Mouse (Mus musculus) cerebellum, adult 2 months (tissue): ENCODE data around the gene Adat3. TPM values are rescaled to one million over a fixed set of nuclear protein-coding genes. Genes with fewer than 3 reads are reported as not detected.

Experiments used
- DNase-seq, 2 experiments: peaks; one replicate each; pipeline ENCODE4 v3.0.0; 2021
- H3K27ac ChIP-seq: fragments of 200-500 bp; 2 replicates; pipeline ENCODE4 v1.5.1; 2012; ENCODE audit warnings: low read length, control low read depth, inconsistent platforms; ENCODE audit not compliant: insufficient read depth
- H3K27me3 ChIP-seq: fragments of 200-500 bp; 2 replicates; pipeline ENCODE4 v1.6.1; 2012; ENCODE audit warnings: inconsistent platforms, mild to moderate bottlenecking, low read length, moderate library complexity; ENCODE audit not compliant: control insufficient read depth, insufficient read depth
- H3K4me1 ChIP-seq: fragments of 200-500 bp; 2 replicates; pipeline ENCODE4 v1.6.1; 2011; ENCODE audit warnings: low read length; ENCODE audit not compliant: control insufficient read depth, insufficient read depth
- H3K4me3 ChIP-seq: fragments of 200-500 bp; replicated peaks from 2 replicates; pipeline ENCODE3; 2011; ENCODE audit warnings: mild to moderate bottlenecking, low read depth, low read length, control low read depth; ENCODE audit not compliant: insufficient read depth
- CTCF ChIP-seq: fragments of 200-500 bp; IDR thresholded peaks from 2 replicates; pipeline ENCODE4 v1.5.1; 2011; ENCODE audit warnings: low read depth, mild to moderate bottlenecking, control low read depth, low read length, moderate library complexity, borderline replicate concordance; ENCODE audit not compliant: insufficient read depth
- POLR2A ChIP-seq: fragments of 200-500 bp; IDR thresholded peaks from 2 replicates; pipeline ENCODE4 v1.6.1; 2011; ENCODE audit warnings: low read length, control low read depth, borderline replicate concordance; ENCODE audit not compliant: insufficient read depth
- WGBS: fragments of 180-500 bp; shearing (Covaris S2); methylation state at CpG from one replicate; pipeline ENCODE4 v1.1.7; 2018; 5-methylcytosine and 5-hydroxymethylcytosine counted together
- polyA plus RNA-seq: library from polyadenylated mRNA; depleted of rRNA; stranded (reverse); fragments of >200 nt; gene quantifications from 2 replicates; pipeline ENCODE4 v1.2.3, GENCODE M21; 2012

The Adat3 gene
- polyA plus RNA-seq, 1 experiment: 7.0 TPM

DNA sequence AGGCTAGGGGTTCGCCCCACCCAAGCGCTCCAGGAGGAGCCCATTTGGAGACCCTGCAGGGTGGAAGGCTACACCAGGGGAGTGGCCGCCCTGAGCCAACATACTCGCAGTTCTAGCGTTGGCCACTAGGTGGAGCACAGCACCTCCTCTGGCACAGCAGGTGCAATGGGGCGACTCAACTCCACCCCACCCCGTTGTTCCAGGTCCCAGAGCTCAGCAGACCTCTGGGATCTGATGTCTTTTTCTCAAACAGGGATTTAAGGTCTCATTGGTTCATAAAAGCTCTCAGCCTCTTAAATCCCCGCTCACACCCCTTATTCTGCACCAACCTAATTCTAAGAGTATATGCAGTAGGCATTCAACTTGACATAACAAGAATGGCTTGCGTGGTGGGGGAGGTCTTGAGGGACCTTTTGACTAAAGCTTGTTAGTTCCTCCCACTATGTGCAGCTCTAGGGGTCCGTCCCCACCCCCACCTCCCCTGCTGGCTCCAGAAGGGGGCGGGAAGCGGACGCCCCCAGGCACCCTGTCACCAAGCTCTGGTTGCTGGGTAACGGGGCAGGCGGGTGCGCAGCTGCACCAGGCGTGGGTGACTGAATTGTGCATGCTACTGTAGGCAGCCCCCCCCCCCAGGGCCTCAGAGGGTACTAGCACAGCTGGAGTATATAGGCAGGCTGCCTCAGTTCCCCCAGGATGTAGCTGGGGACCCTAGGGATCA, 36.1 kb upstream of the Adat3 start:
- Histone ChIP-seq H3K27me3 (no peaks in the 10 kb centered on the region), H3K4me3 (peak overlapping the region; percentile 9), H3K27ac (no peak overlapping the region), H3K4me1 (peaks cover 6% of the 10 kb centered on the region)
- TF ChIP-seq POLR2A (no peak), CTCF (peak; percentile 99)
- peak; percentile 85 to 93 for DNase-seq
- 10% methylated on average over 17 of the region's 17 CpGs for WGBS

DNA sequence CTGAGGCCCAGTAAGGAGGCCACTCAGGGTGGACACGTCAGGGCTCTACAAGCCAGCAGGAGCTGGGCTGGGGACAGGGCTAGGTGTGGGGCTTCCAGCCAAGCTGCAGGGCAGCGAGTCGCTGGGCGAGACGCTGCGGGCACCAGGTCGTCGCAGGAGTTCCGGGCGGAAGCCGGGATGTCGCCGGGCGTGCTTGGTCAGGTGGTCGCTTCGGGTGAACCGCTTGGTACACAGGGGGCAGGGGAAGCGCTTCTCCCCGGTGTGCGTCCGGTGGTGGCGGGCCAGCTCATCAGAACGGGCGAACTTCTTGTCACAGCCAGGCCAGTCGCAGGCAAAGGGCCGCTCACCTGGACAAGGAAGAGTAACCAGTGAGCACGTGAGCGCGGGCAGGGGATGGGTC, 33.8 kb upstream of the Adat3 start:
- peaks cover 6% of the 10 kb centered on the region for H3K4me1 ChIP-seq
- no peak overlapping the region for H3K27ac ChIP-seq
- no peak for DNase-seq
- 89% methylated on average over 29 of the region's 29 CpGs for WGBS
- no peak for TF ChIP-seq CTCF
- TF ChIP-seq POLR2A: no peak
- H3K4me3 ChIP-seq: no peak overlapping the region
- H3K27me3 ChIP-seq: no peaks in the 10 kb centered on the region

GRCm38 (mm10) chr10:80569664-80570066, 33.0 kb upstream of the Adat3 start:
- 73% methylated on average over 10 of the region's 10 CpGs for WGBS
- no peak overlapping the region for H3K4me3 ChIP-seq
- H3K4me1 ChIP-seq: peaks cover 9% of the 10 kb centered on the region
- no peak for DNase-seq
- no peak for TF ChIP-seq POLR2A
- TF ChIP-seq CTCF: no peak
- no peak overlapping the region for H3K27ac ChIP-seq
- no peaks in the 10 kb centered on the region for H3K27me3 ChIP-seq

- Histone ChIP-seq H3K27ac (peak overlapping the region; percentile 2; the same call in 1 of the 2 replicates), H3K4me1 (peaks cover 9% of the 10 kb centered on the region), H3K4me3 (no peak overlapping the region), H3K27me3 (no peaks in the 10 kb centered on the region)
- WGBS: 77% methylated on average over 10 of the region's 10 CpGs
- DNase-seq: no peak
- TF ChIP-seq CTCF: no peak
- no peak for TF ChIP-seq POLR2A
Observed at GRCm38 (mm10) chr10:80570419-80570818, 32.3 kb upstream of the Adat3 start.

- H3K4me1 ChIP-seq: peaks cover 14% of the 10 kb centered on the region
- H3K27me3 ChIP-seq: no peaks in the 10 kb centered on the region
- 19% methylated on average over 30 of the region's 30 CpGs for WGBS
- peak overlapping the region; percentile 23 for H3K4me3 ChIP-seq
- TF ChIP-seq POLR2A: no peak
- TF ChIP-seq CTCF: no peak
- H3K27ac ChIP-seq: peak overlapping the region; percentile 2; the same call in 1 of the 2 replicates
- DNase-seq: peak; percentile 35 to 55
Observed at GRCm38 (mm10) chr10:80570871-80571836, 31.5 kb upstream of the Adat3 start.

GRCm38 (mm10) chr10:80572477-80572876, 30.2 kb upstream of the Adat3 start:
- TF ChIP-seq POLR2A (no peak), CTCF (no peak)
- H3K27ac ChIP-seq: no peak overlapping the region
- H3K27me3 ChIP-seq: no peaks in the 10 kb centered on the region
- 67% methylated on average over 2 of the region's 2 CpGs for WGBS
- no peak overlapping the region for H3K4me3 ChIP-seq
- DNase-seq: no peak
- H3K4me1 ChIP-seq: peaks cover 16% of the 10 kb centered on the region

GRCm38 (mm10) chr10:80573944-80574343, 28.7 kb upstream of the Adat3 start:
- Histone ChIP-seq H3K27me3 (no peaks in the 10 kb centered on the region), H3K4me1 (peaks cover 16% of the 10 kb centered on the region), H3K4me3 (no peak overlapping the region), H3K27ac (no peak overlapping the region)
- TF ChIP-seq POLR2A: no peak
- TF ChIP-seq CTCF: no peak
- 53% methylated on average over 9 of the region's 9 CpGs for WGBS
- DNase-seq: no peak
